Mouse (Mus musculus): ENCODE data around the gene Olfr1057. TPM values are rescaled to one million over a fixed set of nuclear protein-coding genes. Genes with fewer than 3 reads are reported as not detected.
"Not testable (repeated sequence)": the region's sequence is repeated elsewhere in the genome, so short reads cannot be mapped to it uniquely, and the experiment has no call there.

The Olfr1057 gene
- total RNA-seq (2021), result not detected
- not detected in 2 replicates for polyA plus RNA-seq (2012; rRNA removed)
- long read RNA-seq, result 0 reads

GRCm38 (mm10) chr2:86378293-86378692 lies at the start of gene Olfr1057:
Gene Olfr1057 (minus strand): TSS chr2:86378393.
- Histone ChIP-seq H3K9ac (ENCODE audit: low read depth, low read length) (no peak within 1 kb of the TSS), H3K4me3 (no peak within 1 kb of the TSS), H3K36me3 (ENCODE audit: control insufficient read depth, insufficient read depth, low read length) (no peaks in the 10 kb centered on the region), H3K27me3 (ENCODE audit: control insufficient read depth, insufficient read depth, low read length) (no peaks in the 10 kb centered on the region), H3K79me2 (replicated peaks; ENCODE audit: control insufficient read depth, insufficient read depth, low read length) (no peaks in the 10 kb centered on the region), H3K4me1 (ENCODE audit: control insufficient read depth, insufficient read depth, low read length) (no peaks in the 10 kb centered on the region), H3K27ac (no peak within 1 kb of the TSS)
- intact Hi-C loops (cut with DNase I), result no loop called here
- TF ChIP-seq EP300 (IDR thresholded peaks at IDR 0.05; ENCODE audit: insufficient read depth, low read depth, low read length) (no peak), POLR2A (IDR thresholded peaks at IDR 0.05; ENCODE audit: insufficient read depth, low read depth, low read length) (no peak), CTCF (IDR thresholded peaks at IDR 0.05) (no peak)
- no peak for DNase-seq

- H3K27ac ChIP-seq; H3K4me1 ChIP-seq (ENCODE audit: control insufficient read depth, insufficient read depth, low read length); DNase-seq; H3K27me3 ChIP-seq (ENCODE audit: control insufficient read depth, insufficient read depth, low read length); H3K4me3 ChIP-seq; intact Hi-C loops (cut with DNase I); H3K36me3 ChIP-seq (ENCODE audit: control insufficient read depth, insufficient read depth, low read length); H3K79me2 ChIP-seq (replicated peaks; ENCODE audit: control insufficient read depth, insufficient read depth, low read length); H3K9ac ChIP-seq (ENCODE audit: low read depth, low read length): not testable (repeated sequence)
Observed at GRCm38 (mm10) chr2:86426649-86427048, 48.5 kb upstream of the Olfr1057 start, which contains the start of gene Olfr1062. Gene Olfr1062 (minus strand): TSS chr2:86426749.

GRCm38 (mm10) chr2:86413950-86414349 lies 35.8 kb upstream of the Olfr1057 start, which contains the start of gene Olfr1061:
Gene Olfr1061 (minus strand): TSS chr2:86414050.
- no peak for DNase-seq
- Histone ChIP-seq H3K79me2 (replicated peaks; ENCODE audit: control insufficient read depth, insufficient read depth, low read length) (no peaks in the 10 kb centered on the region), H3K36me3 (ENCODE audit: control insufficient read depth, insufficient read depth, low read length) (no peaks in the 10 kb centered on the region), H3K9ac (ENCODE audit: low read depth, low read length) (no peak within 1 kb of the TSS), H3K4me3 (no peak within 1 kb of the TSS), H3K27ac (no peak within 1 kb of the TSS), H3K27me3 (ENCODE audit: control insufficient read depth, insufficient read depth, low read length) (no peaks in the 10 kb centered on the region), H3K4me1 (ENCODE audit: control insufficient read depth, insufficient read depth, low read length) (no peaks in the 10 kb centered on the region)
- intact Hi-C loops (cut with DNase I), result no loop called here
- TF ChIP-seq POLR2A (IDR thresholded peaks at IDR 0.05; ENCODE audit: insufficient read depth, low read depth, low read length), result no peak
- no peak for TF ChIP-seq CTCF (IDR thresholded peaks at IDR 0.05)
- no peak for TF ChIP-seq EP300 (IDR thresholded peaks at IDR 0.05; ENCODE audit: insufficient read depth, low read depth, low read length)
- 45% methylated on average over 1 of the region's 1 CpGs for WGBS

GRCm38 (mm10) chr2:86395114-86395513 lies 16.9 kb upstream of the Olfr1057 start:
- H3K36me3 ChIP-seq (ENCODE audit: control insufficient read depth, insufficient read depth, low read length), result no peaks in the 10 kb centered on the region
- intact Hi-C loops (cut with DNase I), result no loop called here
- H3K9ac ChIP-seq (ENCODE audit: low read depth, low read length), result no peak overlapping the region
- TF ChIP-seq POLR2A (IDR thresholded peaks at IDR 0.05; ENCODE audit: insufficient read depth, low read depth, low read length) (no peak), CTCF (IDR thresholded peaks at IDR 0.05) (no peak), EP300 (IDR thresholded peaks at IDR 0.05; ENCODE audit: insufficient read depth, low read depth, low read length) (no peak)
- DNase-seq, result no peak
- no peaks in the 10 kb centered on the region for H3K4me1 ChIP-seq (ENCODE audit: control insufficient read depth, insufficient read depth, low read length)
- H3K4me3 ChIP-seq, result no peak overlapping the region
- 54% methylated on average over 2 of the region's 2 CpGs for WGBS
- no peaks in the 10 kb centered on the region for H3K27me3 ChIP-seq (ENCODE audit: control insufficient read depth, insufficient read depth, low read length)
- H3K79me2 ChIP-seq (replicated peaks; ENCODE audit: control insufficient read depth, insufficient read depth, low read length), result no peaks in the 10 kb centered on the region
- H3K27ac ChIP-seq, result no peak overlapping the region

GRCm38 (mm10) chr2:86388461-86388860 lies 10.3 kb upstream of the Olfr1057 start, which contains the start of gene Olfr1058:
Gene Olfr1058 (minus strand): TSS chr2:86388561.
- H3K4me1 ChIP-seq (ENCODE audit: control insufficient read depth, insufficient read depth, low read length); DNase-seq; H3K4me3 ChIP-seq; H3K36me3 ChIP-seq (ENCODE audit: control insufficient read depth, insufficient read depth, low read length); intact Hi-C loops (cut with DNase I); H3K27ac ChIP-seq; H3K9ac ChIP-seq (ENCODE audit: low read depth, low read length); H3K79me2 ChIP-seq (replicated peaks; ENCODE audit: control insufficient read depth, insufficient read depth, low read length); H3K27me3 ChIP-seq (ENCODE audit: control insufficient read depth, insufficient read depth, low read length): not testable (repeated sequence)

- intact Hi-C loops (cut with DNase I); DNase-seq: not testable (repeated sequence)
- 90% methylated on average over 3 of the region's 6 CpGs for WGBS
Observed at GRCm38 (mm10) chr2:86366342-86366741, 11.9 kb downstream of the Olfr1057 start.

GRCm38 (mm10) chr2:86362369-86362768 lies 15.8 kb downstream of the Olfr1057 start, which contains the start of gene Olfr1056:
Gene Olfr1056 (minus strand): TSS chr2:86362469.
- Histone ChIP-seq H3K9ac (ENCODE audit: low read depth, low read length) (no peak within 1 kb of the TSS), H3K27ac (no peak within 1 kb of the TSS), H3K4me1 (ENCODE audit: control insufficient read depth, insufficient read depth, low read length) (no peaks in the 10 kb centered on the region), H3K27me3 (ENCODE audit: control insufficient read depth, insufficient read depth, low read length) (no peaks in the 10 kb centered on the region), H3K79me2 (replicated peaks; ENCODE audit: control insufficient read depth, insufficient read depth, low read length) (no peaks in the 10 kb centered on the region), H3K36me3 (ENCODE audit: control insufficient read depth, insufficient read depth, low read length) (no peaks in the 10 kb centered on the region), H3K4me3 (no peak within 1 kb of the TSS)
- intact Hi-C loops (cut with DNase I), result no loop called here
- no peak for TF ChIP-seq POLR2A (IDR thresholded peaks at IDR 0.05; ENCODE audit: insufficient read depth, low read depth, low read length)
- no peak for TF ChIP-seq CTCF (IDR thresholded peaks at IDR 0.05)
- no peak for TF ChIP-seq EP300 (IDR thresholded peaks at IDR 0.05; ENCODE audit: insufficient read depth, low read depth, low read length)
- no peak for DNase-seq

More at GRCm38 (mm10) chr2:86366342-86366741, 11.9 kb downstream of the Olfr1057 start:
- not testable (repeated sequence) for H3K4me1 ChIP-seq (ENCODE audit: control insufficient read depth, insufficient read depth, low read length); H3K9ac ChIP-seq (ENCODE audit: low read depth, low read length); H3K36me3 ChIP-seq (ENCODE audit: control insufficient read depth, insufficient read depth, low read length); H3K79me2 ChIP-seq (replicated peaks; ENCODE audit: control insufficient read depth, insufficient read depth, low read length); H3K4me3 ChIP-seq; H3K27ac ChIP-seq; H3K27me3 ChIP-seq (ENCODE audit: control insufficient read depth, insufficient read depth, low read length)

- DNase-seq; H3K4me1 ChIP-seq (ENCODE audit: control insufficient read depth, insufficient read depth, low read length); H3K9ac ChIP-seq (ENCODE audit: low read depth, low read length); H3K27me3 ChIP-seq (ENCODE audit: control insufficient read depth, insufficient read depth, low read length); H3K4me3 ChIP-seq; H3K27ac ChIP-seq; H3K79me2 ChIP-seq (replicated peaks; ENCODE audit: control insufficient read depth, insufficient read depth, low read length); H3K36me3 ChIP-seq (ENCODE audit: control insufficient read depth, insufficient read depth, low read length); intact Hi-C loops (cut with DNase I): not testable (repeated sequence)
- WGBS, result 74% methylated on average over 1 of the region's 1 CpGs
Observed at GRCm38 (mm10) chr2:86351751-86352150, 26.4 kb downstream of the Olfr1057 start.
